Mouse (Mus musculus): Measurements from ENCODE around the gene Casc1.

Casc1 gene

DNA sequence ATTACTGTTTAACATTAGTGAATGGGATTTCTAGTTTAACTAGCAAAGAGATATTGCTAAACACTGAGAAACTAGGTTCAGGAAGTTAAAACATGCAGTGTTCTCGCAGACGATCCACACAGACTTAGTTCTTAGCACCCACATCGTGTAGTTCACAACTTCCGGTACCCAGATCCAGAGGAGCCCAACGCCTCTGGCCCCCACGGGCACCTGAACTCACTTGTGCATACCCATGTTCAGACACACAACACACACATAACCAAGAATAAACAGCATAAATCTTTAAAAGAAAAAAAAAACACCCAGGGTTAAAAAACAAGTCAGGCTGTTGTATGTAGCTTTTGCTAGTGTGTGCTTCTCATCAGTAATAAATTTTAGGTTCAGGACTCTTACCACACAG, 6.4 kb downstream of the Casc1 start:
- no peak for DNase-seq (ENCODE audit: low read depth, low spot score)

GRCm38 (mm10) chr6:145202432-145203125, 8.2 kb downstream of the Casc1 start:
- DNase-seq (ENCODE audit: low read depth, low spot score), result no peak

GRCm38 (mm10) chr6:145197949-145198686, 12.7 kb downstream of the Casc1 start:
- no peak for DNase-seq (ENCODE audit: low read depth, low spot score)

GRCm38 (mm10) chr6:145193446-145193845, 17.4 kb downstream of the Casc1 start:
- no peak for DNase-seq (ENCODE audit: low read depth, low spot score)

DNA sequence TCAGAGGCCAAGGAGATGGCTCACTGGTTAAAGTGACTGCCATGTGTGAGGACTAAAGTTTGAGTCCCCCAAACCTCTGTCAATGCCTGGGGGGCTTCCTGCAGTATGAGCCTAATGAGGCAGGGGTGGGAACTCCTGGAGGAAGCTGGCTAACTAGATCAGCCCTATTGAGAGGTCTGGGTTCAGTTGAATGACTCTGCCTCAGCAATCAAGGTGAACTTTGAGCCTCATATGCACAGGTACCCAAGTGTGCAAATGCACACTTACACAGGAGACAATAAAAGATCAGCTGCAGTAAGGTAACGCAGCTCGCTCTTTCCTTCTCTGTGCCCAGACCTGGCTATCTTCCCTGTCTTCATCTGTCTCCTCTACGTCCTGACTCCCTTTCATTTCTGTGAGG, 17.8 kb downstream of the Casc1 start:
- no peak for DNase-seq (ENCODE audit: low read depth, low spot score)

DNA sequence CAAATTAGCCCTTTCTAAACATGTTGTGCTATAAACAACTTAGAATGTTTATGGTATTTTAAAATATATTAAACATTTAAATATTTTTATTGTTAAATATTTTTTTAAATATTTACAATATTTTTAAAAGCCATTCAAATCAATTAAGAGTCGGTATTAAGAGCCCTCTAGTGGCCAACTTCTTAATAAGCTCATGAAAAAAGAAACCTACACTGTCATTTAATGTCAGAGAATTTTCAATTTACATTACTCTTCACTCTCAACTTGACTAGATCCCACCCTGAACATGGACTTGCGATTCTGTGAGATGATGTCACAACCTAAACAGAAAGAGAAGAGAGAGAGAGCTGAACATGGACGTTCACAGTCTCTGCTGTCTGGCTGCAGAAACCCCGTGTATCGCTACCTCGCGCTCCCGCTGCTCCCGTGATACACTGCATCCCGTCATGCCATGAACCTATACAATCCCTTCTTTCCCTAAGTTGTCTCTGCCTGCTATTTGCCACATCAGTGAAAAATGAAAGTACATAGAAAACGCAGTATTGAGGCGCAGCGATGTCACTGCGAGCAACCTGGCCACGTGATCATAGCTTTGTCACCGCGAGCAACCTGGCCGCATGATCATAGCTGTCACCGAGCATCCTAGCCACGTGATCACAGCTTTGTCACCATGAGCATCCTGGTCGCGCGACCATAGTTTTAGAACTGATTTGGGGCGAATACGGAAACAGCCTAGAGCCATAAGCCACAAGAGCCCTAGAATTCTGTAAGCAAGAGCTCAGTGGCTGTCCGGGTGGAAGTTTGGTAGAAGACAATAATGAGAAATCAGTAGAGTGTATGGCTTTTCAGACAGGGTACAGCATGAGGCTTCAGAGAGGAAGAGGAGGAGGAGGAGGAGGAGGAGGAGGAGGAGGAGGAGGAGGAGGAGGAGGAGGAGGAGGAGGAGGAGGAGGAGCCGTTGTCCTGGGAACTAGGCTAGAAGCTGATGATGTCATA, 23.4 kb downstream of the Casc1 start:
- DNase-seq (ENCODE audit: low read depth, low spot score), result no peak

- DNase-seq (ENCODE audit: low read depth, low spot score), result no peak
Measured at GRCm38 (mm10) chr6:145186096-145186495, 24.7 kb downstream of the Casc1 start.

DNA sequence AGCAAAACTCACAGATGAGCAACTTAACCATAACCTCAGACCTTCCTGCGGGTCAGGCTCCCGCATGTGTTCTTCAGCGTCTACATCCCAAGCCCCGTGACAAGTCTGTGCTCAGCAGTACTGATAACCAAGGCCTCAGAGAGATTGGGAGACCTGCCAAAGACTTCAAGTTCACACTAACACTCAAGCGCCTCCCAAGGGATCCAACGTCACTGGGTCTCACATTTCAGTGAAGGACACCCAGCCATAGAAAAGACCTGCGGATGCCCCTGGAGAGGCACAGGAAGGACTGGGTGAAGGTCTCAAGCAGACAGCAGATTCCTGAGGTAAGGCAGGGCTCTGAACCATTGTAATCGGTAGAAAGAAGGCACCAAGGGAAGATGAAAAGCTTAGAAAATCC, 28.8 kb downstream of the Casc1 start:
- DNase-seq (ENCODE audit: low read depth, low spot score), result no peak

- peak; percentile 37 for DNase-seq (ENCODE audit: low read depth, low spot score)
Measured at GRCm38 (mm10) chr6:145179665-145180064, 31.1 kb downstream of the Casc1 start.

DNA sequence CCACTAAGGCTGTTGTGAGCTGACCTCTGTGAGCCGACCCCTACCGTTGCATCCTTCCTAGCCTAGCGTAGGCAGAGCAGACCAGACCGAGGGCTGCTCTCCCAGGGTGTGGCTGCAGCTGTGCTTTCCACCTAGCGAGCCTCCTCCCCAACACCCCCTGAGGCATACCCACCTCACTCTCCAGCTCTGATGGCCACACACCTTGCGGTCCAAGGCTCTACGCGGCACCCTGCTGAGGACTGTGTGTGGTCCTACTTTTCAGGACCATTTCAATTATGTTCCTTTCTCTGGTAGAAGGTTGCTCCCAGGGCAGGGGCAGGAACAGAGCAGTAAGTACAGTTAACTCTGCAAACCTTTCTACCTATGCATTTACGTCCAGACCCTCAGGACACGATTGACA, 34.3 kb downstream of the Casc1 start:
- no peak for DNase-seq (ENCODE audit: low read depth, low spot score)

GRCm38 (mm10) chr6:145175571-145175981, 35.2 kb downstream of the Casc1 start:
- no peak for DNase-seq (ENCODE audit: low read depth, low spot score)

DNA sequence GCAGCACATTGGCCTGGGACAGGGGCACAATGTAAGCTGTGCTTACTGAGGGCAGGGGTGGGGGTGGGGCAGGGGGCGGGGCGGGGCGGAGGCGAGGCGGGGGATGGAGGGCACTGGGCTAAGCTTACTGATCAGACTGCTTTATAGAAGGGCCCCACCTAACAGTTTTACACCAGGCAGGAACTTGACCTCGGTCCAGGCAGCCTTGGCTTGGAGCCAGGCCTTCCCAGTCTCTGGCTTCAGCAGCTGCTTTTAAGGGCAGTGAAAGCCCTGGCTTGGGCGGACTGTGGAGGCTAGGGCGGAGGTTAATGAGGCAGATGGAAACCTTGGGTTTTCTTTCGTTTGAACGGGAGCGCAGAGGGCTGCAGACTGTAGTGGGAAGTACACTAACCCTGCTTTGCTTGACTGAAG, 37.0 kb downstream of the Casc1 start:
- peak; percentile 24 for DNase-seq (ENCODE audit: low read depth, low spot score)

GRCm38 (mm10) chr6:145171892-145172606, 38.8 kb downstream of the Casc1 start:
- no peak for DNase-seq (ENCODE audit: low read depth, low spot score)

DNA sequence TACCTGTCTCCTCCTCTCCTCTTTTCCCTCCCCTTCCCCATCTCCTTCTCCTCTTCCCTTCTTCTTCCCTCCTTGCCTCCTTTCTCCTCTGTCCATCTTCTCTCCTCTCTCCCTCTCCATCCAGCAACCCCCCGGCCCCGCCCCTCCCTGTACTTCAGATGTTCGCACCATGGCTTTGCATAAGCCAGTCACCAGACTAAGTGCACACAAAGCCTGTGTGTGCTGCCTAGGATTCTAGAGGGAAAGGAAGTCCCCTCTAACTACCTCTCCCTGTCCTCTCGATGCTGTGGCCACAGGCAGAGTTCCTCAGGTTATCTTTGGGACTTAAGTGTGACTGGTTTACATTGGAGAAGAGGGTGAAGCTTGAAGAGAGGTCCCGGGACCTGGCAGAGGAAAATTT, 50.2 kb downstream of the Casc1 start:
- DNase-seq (ENCODE audit: low read depth, low spot score), result no peak

DNA sequence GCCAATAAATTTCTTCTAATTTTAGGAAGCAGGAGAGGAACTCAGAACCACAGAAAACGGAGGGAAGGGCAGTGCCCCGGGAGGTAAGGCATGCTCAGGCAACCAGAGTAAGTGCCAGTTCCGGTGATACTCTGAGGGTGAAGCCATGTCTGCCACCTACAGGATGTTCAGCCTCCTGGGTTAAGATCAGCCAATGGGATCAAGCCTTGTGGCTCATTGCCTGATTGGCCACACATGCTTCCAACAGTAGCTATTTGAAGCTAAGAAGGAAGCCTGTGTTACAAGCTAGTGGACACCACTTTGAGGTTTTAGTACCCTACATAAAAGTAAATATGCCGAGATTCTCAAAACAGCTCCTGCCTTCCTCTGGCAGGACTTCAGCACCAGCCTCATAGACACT, 52.2 kb downstream of the Casc1 start:
- no peak for DNase-seq (ENCODE audit: low read depth, low spot score)

GRCm38 (mm10) chr6:145149054-145149453, 61.8 kb downstream of the Casc1 start:
- no peak for DNase-seq (ENCODE audit: low read depth, low spot score)

GRCm38 (mm10) chr6:145147716-145148115, 63.1 kb downstream of the Casc1 start:
- no peak for DNase-seq (ENCODE audit: low read depth, low spot score)

DNA sequence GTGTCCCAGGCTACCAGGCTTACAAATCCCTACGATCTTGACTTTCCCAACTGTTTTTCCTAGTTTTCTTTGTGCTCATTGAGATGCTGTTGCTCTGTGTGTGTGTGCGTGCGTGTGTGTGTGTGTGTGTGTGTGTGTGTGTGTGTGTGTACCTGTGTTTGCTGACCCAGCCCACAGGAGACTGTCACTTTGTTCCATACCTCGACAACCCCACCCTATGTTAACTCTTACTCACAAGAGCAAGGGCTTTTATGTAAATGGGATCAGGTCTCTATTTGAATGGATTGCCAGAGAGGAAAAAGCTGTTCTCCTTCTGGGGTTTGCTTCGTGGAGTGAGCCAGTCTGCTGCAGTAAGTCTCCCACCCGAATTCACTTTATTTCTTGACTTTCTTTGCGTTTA, 65.6 kb downstream of the Casc1 start:
- DNase-seq (ENCODE audit: low read depth, low spot score), result no peak

- DNase-seq (ENCODE audit: low read depth, low spot score), result no peak
Measured at GRCm38 (mm10) chr6:145141827-145142226, 69.0 kb downstream of the Casc1 start.

- DNase-seq (ENCODE audit: low read depth, low spot score), result no peak
Measured at GRCm38 (mm10) chr6:145140706-145141105, 70.1 kb downstream of the Casc1 start.

GRCm38 (mm10) chr6:145139776-145140475, 70.9 kb downstream of the Casc1 start:
- DNase-seq (ENCODE audit: low read depth, low spot score), result no peak

Measured in embryo, embryonic 11.5 days (tissue).